Mouse (Mus musculus) heart, adult 9 months (tissue): ENCODE results near the gene Fndc3b.
A peak's percentile ranks its signal among the peaks of the same experiment; 100 is the strongest.

Source experiments
- DNase-seq, 2 experiments: peaks; one replicate each; pipeline ENCODE4 v3.0.0; 2022; ENCODE audit warnings: low spot score in 2 of 2

Gene Fndc3b

DNA sequence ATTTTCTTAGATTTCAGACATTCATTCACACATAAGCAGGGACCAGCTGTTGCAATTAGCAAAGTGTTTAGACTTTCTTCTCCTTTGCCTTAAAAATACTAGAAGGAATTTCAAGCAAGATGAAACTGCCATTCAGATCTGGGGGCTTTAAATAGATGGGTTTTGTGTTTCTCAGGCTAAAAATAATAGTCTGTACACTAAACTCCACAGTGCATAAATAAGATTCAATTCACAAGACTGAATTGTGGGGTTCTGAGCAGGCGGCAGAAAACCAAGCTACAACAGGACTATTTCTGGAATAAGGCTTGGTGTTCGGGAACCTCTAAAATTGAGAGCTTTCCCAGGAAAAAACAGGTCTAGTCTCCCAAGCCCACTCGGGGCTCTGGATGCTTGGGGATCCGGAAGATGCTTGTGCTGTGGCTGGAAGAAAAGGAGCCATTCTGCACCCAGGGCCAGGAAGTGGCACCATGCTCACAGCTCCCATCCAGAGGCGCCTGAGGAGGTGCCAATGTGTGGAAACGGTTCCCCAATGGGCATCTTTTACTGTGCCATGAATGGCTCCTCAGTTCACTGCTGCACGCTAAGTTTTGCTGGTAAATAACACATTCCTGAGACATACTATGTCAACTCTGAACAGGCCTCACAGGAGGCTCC, 117.5 kb downstream of the Fndc3b start:
- DNase-seq: no peak

DNA sequence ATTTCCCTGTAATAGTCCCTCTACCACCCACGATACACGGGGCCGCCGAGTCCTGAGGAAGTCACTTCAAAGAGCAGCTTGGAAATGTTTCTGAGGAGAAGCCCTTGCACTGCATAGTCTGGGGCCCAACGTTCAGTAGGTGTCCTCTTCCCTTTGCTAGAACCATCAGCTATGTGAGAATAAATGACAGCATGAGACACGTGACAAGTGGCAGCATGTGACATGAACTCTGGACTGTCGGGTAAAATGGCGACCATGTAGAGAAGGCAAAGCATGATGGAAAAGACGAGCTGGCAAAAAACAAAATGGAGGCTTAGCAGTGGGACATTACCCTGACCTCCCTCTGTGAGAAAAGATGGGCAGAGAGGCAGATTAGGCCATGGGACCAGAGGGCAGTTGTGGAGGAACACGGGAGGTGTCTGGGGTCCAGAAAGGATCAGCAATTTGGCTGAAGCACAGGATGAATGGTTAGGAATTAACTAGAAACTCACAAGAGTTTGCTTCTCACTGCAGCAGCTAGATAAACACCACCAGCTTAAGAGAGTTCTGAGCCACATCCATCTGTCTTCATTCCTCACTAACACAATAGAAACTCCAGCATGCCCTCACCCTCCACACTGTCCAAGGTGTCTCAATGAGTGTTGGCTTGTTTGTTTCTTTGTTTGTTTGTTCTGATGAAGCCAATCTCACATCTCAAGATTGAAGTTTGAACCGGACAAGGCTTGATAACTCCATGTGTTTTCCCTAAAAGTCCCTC, 118.2 kb downstream of the Fndc3b start:
- no peak for DNase-seq

GRCm38 (mm10) chr3:27590823-27591222, 120.3 kb downstream of the Fndc3b start:
- DNase-seq: no peak

DNA sequence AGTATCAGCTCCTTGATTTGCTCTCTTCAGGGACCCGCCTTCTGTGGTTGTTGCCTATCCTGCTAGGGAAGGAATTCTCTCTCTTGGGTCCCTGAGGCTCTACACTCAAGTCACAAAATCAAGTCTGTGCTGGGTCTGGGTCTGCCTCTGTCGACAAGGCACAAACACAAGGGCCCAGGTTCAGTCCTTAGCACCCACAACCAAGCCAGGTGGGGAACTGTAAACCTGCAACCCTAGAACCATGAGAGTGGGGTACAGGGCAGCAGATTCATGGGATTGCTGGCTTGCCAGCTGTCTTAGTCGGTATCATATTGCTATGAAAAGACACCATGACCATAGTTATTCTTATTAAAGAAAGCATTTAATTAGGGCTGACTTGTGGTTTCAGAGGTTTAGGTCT, 121.8 kb downstream of the Fndc3b start:
- DNase-seq: no peak

- DNase-seq: no peak
These were observed 122.5 kb downstream of the Fndc3b start for GRCm38 (mm10) chr3:27588604-27589003.

- DNase-seq: peak; percentile 64 to 65
These were observed 126.2 kb downstream of the Fndc3b start for GRCm38 (mm10) chr3:27584607-27585605.

DNA sequence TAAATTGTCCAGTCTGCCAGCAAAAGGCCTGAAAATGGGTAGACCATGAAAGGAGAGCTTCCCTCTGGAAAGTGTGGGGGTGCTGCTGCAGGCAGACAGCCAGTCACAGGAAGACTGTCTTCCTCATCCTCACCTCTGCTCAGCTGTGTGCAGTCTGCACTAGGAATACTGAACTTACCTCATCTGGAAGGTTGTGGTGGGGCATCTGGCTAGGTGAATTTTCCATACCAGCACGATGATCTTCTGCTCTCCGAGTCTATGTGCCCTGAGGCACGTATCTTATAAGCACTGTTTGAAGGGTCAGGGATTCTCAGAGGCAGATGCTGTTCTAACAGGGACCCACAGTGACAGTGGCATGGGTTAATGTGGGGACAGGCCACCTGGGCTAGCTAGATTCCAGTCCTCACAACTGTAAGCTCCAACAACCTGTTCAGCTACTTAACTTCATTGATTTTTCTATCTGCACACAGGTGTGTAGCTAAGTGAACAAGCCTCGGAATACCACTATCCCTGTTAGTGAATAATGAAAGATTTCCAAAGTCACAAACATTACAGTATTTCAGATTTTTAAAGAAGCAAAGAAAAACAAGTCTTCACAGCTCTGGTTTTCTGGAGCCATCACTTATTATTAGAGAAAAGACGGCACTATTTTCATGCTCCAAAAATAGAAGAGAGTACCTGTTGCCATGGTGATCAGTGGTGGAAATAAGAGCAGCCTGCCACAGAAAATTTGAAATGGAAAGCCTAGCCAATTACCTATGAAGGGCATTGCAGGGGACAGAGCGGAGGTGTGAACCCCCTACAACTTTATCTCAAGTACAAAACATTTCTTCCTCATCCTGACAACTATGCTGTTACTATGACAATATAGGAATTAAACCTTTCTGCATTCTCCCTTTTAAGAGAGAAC, 128.9 kb downstream of the Fndc3b start:
- DNase-seq: no peak

DNA sequence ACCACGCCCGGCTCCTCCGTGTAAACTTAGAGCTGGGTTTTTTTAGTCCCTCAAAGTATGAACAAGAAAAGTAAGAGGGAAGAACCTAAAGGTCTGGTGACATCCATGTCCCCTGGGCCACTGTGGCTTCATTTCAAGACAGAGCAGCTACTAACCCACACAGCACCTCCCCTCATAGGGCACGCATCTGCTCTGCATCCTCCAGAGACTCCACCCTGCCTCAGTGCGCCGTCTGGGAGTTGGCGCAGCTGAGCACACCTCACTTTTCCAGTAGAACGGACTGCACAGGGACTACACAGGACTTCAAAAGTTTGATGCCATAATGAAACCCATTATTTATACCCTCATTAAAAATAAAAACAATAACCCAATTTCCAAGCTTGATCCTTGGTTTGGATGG, 130.2 kb downstream of the Fndc3b start:
- DNase-seq: no peak

DNA sequence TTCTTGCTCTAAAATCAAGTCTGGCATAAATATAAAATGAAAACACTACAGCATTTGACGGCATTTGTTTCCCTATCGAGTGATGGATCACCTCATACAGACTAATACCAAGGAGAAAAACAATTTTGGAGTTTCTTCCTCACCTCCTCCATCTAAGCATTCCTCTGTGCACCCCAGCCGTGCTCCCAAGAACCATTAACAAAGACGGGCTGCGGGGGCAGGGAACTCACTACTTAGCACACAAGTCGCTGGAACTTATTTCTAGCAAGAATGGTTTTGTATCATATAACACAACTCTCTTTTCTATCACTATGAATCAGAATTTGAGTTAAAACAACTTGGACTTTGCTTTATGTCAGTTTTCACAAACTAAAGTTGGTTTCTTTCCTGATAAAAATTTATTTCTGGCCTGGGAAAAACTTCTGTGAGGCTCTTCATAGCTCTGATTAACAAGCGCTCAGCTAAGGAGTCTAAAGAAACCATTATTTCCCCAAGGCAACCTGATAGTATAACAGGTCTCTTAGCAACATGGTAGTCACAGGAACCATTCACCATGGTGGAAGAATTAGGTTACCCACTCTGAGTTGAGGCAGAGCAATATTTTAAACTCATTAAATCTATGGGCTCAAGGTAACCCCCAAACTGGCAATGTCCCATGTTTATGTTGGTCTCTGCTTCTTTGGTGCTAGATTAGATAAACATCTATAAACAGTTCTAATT, 131.1 kb downstream of the Fndc3b start:
- DNase-seq: no peak

DNA sequence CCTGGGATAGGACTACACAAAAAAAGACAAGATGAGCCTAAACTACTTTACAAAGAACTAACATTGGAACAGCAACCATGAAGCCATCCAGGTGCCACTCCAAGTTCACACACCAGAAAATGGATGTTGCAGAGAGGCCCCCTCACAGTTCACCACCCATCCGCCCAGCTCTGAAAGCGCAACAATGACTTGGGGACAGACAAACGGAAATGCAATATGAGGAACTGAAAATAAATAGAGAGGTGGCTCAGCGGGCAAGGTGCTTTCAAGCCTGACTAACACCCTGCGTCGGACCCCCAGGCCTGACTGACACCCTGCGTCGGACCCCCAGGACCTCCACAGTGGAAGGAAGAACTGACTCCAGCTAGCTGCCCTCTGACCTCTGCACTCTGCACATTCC, 131.9 kb downstream of the Fndc3b start:
- DNase-seq: no peak

- DNase-seq: no peak
These were observed 133.6 kb downstream of the Fndc3b start for GRCm38 (mm10) chr3:27577349-27578025.

- DNase-seq: no peak
These were observed 136.9 kb downstream of the Fndc3b start for GRCm38 (mm10) chr3:27574241-27574640.

DNA sequence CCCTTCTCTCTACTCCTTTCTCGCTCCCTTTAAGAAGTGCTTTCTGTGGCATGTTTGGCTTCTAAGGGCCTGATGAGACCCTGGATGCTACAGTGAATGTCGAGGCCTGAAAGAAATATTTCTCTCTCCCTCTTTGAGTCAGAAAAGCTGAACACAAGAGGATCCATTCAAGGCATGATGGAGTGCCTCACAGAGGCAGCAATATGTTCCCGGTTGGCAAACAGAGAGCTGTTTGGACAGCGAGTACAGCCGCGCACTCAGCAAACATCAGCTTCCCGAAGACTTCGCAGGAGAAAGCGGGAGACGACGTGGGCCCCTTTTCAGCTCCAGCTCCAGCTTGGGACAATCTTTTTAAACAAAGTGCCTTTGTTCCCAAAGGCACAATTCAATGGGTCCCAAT, 137.6 kb downstream of the Fndc3b start:
- no peak for DNase-seq

- peak in 1 of 2 experiments; percentile 24 for DNase-seq
These were observed 138.8 kb downstream of the Fndc3b start for GRCm38 (mm10) chr3:27572305-27572704.

DNA sequence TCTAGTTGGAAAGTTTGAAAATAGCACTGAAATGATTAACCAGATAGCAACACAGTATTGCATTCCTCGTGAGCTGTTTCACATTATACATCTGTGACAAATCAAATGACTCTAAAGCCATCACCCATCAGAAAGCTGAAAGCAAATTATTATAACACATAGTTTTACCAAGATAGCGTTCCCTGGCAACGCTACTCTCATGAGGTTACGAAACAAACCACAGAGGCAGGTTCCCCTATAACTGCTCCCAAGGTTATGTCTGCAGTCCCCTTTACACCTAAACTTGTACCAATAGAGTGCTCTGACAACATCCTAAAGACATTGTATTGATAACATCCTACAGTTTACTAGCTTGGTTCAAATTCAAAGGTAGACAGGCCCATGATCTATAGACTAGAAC, 145.8 kb downstream of the Fndc3b start:
- no peak for DNase-seq

GRCm38 (mm10) chr3:27563047-27563624, 148.0 kb downstream of the Fndc3b start:
- no peak for DNase-seq

DNA sequence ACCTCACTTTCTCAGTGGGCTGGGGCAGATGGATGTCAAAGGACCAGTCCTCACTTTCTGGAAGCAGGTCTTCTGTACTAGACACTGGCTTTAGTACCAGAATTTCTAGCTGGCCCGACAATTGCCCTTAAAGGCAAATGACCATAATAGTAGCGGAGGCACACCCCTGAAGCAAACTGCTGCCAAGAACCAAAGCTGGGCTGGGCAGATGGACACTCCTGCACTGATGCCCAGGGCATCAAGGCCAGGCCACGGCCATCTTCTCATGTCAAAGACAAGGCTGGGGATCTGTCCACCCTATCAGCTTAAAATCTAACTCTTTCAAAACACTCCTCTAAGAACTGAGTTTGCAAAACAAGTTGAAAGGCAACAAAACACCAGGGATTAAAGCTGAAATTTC, 148.6 kb downstream of the Fndc3b start:
- DNase-seq: no peak

GRCm38 (mm10) chr3:27561921-27562320, 149.2 kb downstream of the Fndc3b start:
- no peak for DNase-seq

DNA sequence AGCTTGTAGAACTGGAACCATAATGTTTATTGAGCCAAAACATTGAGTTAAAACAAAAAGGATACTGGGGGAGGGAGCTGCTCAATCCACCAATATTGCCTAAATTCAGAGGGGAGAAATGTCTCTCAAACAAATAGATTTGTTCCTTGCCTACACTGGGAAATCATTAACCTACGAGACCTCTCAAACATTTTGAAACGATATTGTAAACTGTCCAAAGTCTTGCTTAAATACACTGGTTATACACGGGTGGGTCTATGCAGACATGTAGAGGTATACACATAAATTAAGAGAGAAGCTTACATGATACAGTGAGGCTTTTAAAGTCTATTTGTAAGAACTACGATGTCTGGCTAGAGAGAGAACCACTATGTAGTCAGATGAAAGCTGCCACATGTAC, 151.8 kb downstream of the Fndc3b start:
- DNase-seq: no peak
